ENCODE assay signal across 20 mouse cellular contexts in the genomic region with DNA sequence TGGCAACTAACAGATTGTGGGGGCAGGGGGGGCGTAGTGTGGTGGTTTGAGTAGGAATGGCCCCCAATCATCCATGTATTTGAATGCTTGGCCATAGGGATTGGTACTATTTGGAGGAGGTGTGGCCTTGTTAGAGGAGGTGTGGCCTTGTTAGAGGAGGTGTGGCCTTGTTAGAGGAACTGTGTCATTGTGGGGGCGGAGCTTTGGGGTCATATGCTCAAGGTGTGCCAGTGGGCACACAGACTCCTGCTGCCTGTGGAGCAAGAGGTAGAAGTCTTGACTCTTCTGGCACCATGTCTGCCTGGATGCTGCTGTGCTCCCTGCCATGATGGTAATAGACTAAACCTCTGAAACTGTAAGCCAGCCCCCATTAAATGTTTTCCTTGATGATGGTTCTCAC. TPM values are rescaled to one million over a fixed set of nuclear protein-coding genes. Genes with fewer than 3 reads are reported as not detected.
"Had no signal": no experiment of that assay in that cellular context is flagged by ENCODE, and none has a peak within 500 bp of the region (broad histone marks: within the 10 kb centered on the region; RNA-seq: fewer than 3 reads in every experiment).

No protein-coding gene starts in this region.

- H3K4me3 ChIP-seq: midbrain, embryonic 10.5 days; midbrain, embryonic 12.5 days; myocyte; neural tube, embryonic 13.5 days; neural tube, embryonic 15.5 days had no signal

- H3K36me3 ChIP-seq: midbrain, embryonic 10.5 days; midbrain, embryonic 12.5 days; neural tube, embryonic 13.5 days; neural tube, embryonic 15.5 days had no signal

- H3K27me3 ChIP-seq: midbrain, embryonic 12.5 days; neural tube, embryonic 13.5 days; neural tube, embryonic 15.5 days had no signal

- H3K4me1 ChIP-seq: midbrain, embryonic 10.5 days; midbrain, embryonic 12.5 days; neural tube, embryonic 13.5 days; neural tube, embryonic 15.5 days had no signal

- H3K9me3 ChIP-seq: midbrain, embryonic 10.5 days; midbrain, embryonic 12.5 days; neural tube, embryonic 13.5 days; neural tube, embryonic 15.5 days had no signal

- DNase-seq: lung, adult 18-20 months; lung, embryonic 14.5 days; lung, postnatal 10 days; lung, postnatal 4 days; midbrain, embryonic 14.5 days; retina, postnatal 1 day; right cerebral cortex, adult 18-20 months; right cerebral cortex, postnatal 25 days; right cerebral cortex, postnatal 4 days; spleen, adult 18-20 months; thymus, adult 18-20 months; thymus, postnatal 14 days; thymus, postnatal 36 days had no signal

- H3K9ac ChIP-seq: lung, embryonic 14.5 days; midbrain, embryonic 12.5 days; neural tube, embryonic 13.5 days; neural tube, embryonic 15.5 days had no signal

- H3K27ac ChIP-seq: midbrain, embryonic 10.5 days; midbrain, embryonic 12.5 days; neural tube, embryonic 13.5 days; neural tube, embryonic 15.5 days had no signal

RNA-seq across cellular contexts. Expression of a gene that starts 25.7 kb away (rescaled TPM):
- total RNA-seq: megakaryocyte, adult 5-6 weeks; megakaryocyte-erythroid progenitor cell, adult 5-6 weeks had no signal
- polyA plus RNA-seq: lung, embryonic 14.5 days had no signal

RNA-seq across cellular contexts. Expression of a gene that starts 25.9 kb away (rescaled TPM):
- total RNA-seq: megakaryocyte, adult 5-6 weeks; megakaryocyte-erythroid progenitor cell, adult 5-6 weeks had no signal
